Mouse (Mus musculus) thymus, postnatal 10 days (tissue): ENCODE data around the gene Taf5.

ENCODE experiments used
- DNase-seq, 2 experiments: peaks; one replicate each; pipeline ENCODE4 v3.0.0; 2021; ENCODE audit warnings: low spot score in 2 of 2

Gene Taf5

DNA sequence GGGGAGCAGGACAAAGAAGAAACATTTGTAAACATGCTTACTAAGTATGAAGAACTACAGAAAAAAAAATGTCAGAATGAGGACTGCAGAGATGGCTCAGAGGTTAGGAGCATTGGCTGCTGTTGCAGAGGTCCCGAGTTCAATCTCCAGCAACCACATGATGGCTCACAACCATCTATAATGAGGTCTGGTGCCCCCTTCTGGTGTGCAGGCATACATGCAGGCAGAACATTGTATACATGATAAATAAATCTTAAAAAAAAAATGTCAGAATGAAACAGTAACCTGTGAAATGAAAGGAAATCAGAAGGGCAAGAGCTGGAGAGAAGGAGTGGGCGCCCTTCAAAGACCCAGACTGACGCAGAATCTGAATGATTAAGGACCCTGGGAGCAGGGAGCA, 1.7 kb upstream of the Taf5 start:
- DNase-seq: no peak

DNA sequence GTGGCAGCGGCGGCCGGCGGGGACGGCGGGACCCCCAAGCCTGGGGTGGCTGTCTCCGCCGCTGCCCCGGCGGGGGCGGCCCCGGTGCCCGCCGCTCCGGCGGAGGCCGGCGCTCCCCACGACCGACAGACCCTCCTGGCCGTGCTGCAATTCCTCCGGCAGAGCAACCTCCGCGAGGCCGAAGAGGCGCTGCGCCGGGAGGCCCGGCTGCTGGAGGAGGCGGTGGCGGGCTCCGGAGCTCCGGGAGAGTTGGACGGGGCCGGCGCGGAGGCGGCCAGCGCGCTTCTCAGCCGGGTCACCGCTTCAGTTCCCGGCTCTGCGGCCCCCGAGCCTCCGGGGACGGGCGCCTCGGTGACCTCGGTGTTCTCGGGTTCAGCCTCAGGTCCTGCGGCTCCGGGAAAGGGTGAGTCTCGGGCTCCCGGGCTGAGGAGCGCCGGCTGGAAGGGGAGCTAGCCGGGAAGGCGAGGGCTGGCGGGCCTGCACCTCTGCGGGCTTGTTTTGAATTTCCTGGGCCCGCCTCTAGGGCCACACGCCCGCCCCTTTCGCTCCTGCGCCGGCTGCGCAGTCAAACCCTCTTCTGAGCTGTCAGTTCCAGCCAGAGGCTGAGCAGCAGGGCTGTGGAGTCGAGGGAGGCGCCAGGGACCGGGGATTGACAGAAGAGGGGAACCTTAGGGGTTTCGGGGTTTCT, 522 bp downstream of the Taf5 start:
- DNase-seq: peak; percentile 83

DNA sequence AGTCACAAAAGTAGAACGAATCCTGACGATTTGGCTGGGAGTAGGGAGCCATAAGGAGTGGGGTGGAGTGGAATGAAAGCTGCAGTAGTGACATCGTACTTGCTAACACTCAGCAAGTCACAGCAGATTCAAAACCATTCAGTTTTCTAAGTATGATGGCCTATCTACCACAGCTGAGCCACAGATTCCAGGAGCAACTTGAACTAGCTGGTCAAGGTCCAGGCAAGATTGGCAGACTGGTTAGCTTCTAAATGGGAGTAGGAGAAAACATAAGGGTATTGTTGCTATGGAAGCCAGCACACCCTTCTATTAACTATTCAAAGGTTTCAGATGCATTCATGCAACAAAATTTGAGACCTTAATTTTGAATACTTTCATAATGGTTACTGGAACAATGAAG, 20.7 kb downstream of the Taf5 start:
- DNase-seq: no peak

DNA sequence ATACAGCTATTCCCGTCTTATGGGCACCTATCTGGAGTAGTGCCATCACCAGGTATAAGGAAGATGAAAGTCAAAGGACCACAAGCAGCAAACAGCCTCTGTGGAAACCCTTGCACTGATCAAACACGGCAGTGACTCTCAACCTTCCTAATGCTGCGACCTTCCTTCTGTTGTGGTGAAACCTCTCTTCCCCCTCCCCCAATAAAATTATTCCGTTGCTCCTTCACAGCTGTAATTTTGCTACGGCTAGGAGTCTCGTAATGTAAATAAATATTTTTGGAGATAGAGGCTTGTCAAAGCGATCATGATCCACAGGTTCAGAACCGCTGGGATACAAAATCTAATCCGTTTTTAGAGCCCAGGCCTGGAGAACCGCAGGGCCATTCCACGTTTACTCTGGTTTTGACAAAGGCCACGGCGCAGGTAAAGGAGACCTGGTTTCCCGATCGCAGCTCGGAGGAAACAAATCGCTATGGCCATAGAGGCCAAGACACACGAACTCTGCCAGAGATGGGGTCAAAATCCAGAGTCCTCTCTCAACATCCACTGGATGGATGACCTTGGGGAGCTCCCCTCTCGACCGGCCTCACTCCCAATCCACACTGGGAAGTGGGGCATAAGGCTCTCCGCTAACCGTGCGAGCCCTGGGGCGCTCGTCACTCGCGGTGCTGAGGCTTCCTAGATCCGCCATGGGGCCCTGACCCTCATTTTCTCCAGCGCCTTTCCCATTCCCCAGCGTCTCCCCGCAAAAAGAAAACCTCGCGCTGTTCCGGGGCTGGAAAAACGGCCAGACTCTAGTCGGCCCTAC, 22.4 kb downstream of the Taf5 start:
- DNase-seq: no peak

DNA sequence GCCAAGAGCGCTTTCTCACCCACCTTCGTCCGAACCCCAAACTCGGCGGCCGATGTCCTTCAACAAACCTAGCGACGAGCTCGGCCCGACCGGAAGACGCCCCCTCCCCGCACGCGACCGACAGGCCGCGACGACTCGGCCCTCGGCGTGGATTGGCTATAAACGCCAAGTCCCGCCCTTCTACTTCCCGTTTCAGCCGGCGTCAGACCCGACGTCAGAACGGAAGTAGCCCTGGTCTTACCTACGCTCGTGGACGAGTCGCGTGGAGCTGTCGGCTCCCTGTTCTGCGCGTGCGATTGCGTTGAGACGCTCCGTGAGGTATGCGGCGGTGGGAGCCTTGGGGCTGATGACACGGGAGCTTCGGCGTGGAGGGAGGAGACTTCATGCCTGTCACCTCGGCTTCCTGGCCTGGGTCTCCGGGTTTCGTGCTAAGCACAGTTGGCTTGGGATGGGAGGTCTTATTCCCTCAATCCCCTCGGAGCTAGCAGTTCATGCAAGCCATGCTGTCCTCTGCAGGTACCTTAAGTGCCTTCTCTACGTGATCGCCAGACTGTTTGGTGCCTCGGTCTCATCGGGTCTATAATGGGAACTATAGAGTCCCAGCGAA, 23.1 kb downstream of the Taf5 start, which contains the start of the genes Usmg5 and Pdcd11:
Usmg5 (minus strand) TSS at position 98 of the 607 bp plus-strand sequence.
Pdcd11 (plus strand) TSS at position 219 of the 607 bp plus-strand sequence.
- DNase-seq: peak; percentile 92 to 93

DNA sequence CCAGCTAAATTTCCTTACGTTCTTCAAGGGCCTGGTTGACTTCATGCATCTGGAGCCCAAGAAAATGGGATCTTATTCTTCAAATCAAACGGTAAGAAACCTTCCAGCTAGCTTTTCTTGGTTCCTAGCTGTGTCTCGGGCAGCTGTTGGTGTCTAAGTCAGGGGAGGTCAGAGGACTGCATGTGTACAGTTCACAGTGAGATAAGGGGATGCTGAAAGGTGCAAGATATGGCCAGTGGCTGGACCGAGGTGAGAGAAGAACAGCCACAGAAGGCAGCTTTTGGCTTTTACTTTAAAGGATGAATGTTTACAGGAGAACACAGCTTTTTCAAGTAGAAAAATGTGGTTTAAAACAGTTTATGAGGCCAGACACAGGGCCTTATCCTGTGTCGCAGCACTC, 33.5 kb downstream of the Taf5 start:
- no peak for DNase-seq

DNA sequence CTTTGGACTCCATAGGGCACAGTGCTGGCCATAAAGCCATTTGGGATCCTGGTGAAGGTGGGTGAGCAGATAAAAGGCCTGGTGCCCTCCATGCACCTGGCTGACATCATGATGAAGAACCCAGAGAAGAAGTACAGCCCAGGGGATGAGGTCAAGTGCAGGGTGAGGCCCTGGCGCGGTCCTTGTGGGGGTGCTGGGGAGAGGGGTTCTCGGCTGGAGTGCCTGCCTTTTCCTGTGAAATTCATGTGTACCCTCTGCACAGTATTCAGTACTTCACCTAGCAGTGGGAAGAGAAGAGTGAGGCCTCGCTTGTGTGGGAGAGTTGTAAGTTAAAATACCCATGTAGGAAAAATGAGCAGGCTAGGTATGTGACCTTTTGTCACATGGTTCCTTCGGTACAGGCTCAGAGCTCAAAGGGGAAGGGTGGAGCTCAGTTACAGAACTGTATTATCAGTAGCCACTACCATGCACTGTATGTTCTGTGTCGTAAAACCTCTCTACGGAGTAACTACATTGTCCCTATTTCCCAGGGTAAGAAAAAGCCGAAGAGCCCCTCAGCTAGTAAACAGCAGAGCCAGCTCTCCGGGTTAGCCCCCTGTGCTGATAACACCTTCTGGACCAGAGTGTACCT, 37.2 kb downstream of the Taf5 start:
- DNase-seq: no peak

DNA sequence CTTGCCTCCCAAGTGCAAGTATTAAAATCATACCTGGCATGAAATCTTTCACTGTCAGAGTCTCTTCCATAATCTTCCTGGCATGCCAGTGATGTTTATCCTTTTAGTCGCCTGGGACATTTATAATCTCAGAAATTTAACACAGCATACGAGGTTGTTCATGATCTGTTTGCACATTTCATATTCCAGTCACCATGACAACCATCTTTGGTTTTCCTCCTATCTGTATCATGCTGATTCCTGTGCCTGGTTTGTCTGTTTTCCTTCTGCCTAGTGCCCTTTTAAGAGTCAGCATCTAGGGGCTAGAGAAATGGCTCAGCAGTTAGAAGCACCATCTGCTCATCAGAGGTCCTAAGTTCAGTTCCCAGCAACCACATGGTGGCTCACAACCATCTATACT, 51.1 kb downstream of the Taf5 start:
- DNase-seq: no peak

DNA sequence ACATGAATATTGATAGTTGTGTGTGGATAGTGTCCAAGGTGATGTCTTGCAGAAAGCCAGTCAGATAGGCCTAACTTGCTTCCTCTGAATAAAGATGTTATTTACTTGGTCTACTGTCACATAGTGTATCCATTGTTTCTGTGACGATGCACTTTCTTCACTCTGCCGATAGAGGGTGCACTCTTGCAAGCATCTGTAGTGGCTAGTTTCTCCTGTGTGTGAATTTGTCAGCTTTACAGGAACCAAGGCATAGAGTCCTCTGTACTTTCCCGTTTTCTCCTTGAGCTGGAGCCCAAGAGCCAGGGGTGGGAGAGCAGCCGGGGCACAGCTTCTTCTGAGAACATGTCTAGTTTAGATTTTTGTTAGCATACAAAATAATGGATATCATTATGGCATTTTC, 53.5 kb downstream of the Taf5 start:
- peak in 1 of 2 experiments; percentile 38 for DNase-seq

DNA sequence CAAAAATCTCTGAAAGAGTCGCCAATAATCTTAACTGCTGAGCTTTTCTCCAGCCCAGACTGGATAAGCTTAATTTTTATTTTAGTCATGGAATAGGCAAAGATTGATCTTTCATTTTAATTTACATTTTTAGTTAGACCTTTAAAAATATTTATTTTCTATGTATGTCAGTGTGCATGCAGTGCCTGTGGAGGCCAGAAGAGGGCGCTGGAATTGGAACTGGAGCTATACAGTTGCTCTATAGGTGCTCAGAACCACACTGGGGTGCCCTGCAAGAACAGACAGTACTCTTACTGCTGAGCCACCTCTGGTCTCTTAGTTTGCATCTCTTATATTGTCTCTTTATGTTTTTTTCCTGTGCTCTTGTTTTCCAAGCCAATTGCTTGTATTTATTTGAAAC, 55.3 kb downstream of the Taf5 start:
- DNase-seq: peak in 1 of 2 experiments; percentile 46

DNA sequence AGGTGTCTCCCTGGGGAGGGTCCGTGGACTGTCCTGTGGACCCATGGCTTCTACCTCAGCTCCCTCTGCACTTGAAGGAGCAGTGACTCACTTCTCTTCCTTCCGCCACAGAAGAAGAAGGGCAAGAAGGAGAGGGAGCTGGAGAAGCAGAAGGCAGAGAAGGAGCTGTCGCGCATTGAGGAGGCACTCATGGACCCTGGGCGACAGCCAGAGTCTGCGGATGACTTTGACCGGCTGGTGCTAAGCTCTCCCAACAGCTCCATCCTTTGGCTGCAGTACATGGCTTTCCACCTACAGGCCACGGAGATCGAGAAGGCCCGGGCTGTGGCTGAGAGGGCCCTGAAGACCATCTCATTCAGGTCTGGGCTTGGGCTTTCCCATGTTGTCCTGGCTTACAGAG, 60.6 kb downstream of the Taf5 start:
- DNase-seq: no peak

DNA sequence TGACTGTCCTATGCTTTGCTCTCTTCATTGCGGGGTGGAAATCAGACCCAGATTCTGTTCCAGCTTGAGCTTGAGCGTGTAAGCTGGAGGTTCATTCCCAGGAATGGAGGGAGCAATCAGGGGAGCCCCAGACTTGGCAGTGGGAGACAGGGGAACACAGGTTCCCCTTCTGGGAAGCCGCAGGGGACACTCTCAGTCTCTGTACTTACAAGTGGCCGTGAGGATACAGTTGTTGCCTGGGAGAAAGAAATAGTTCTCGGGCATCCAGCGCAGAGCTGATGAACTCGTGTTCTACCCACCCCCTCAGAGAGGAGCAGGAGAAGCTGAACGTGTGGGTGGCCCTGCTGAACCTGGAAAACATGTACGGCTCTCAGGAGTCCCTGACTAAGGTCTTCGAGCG, 61.3 kb downstream of the Taf5 start:
- no peak for DNase-seq

DNA sequence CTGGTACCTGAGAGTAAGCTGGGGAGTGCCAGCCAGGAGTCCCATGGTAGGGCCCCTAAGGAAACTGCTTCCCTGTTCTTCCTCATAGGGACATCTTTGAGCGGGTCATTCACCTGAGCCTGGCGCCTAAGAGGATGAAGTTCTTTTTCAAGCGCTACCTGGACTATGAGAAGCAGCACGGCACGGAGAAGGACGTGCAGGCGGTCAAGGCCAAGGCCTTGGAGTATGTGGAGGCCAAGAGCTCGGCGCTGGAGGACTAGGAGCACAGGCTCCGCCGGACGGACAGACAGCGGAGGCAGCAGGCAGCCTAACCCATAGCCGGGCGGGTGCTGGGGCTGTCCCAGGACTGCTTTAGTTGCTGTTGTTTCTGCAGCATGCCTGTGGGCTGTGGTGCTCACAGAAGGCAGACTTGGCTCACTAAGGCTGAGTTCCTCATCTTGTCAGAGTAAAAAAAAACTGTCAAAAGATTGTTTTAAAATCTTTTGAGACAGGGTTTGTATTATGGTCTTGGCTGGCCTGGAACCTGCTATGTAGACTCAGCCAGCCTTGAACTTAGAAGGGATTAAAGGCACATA, 63.1 kb downstream of the Taf5 start:
- no peak for DNase-seq
